Comparison of ENCODE assay signal across 14 mouse cellular contexts in genomic region chr4:62809048-62809447, GRCm38 (mm10).
"Had no signal": no experiment of that assay in that cellular context is flagged by ENCODE, and none has a peak within 500 bp of the region (broad histone marks: within the 10 kb centered on the region; RNA-seq: fewer than 3 reads in every experiment).

No protein-coding gene starts in this region.

- H3K36me3 ChIP-seq: kidney, embryonic 15.5 days; liver, embryonic 13.5 days had no signal

- DNase-seq: kidney, postnatal 10 days; kidney, postnatal 36 days; layer of hippocampus, postnatal 36 days; liver, embryonic 13.5 days; lung, adult 2 months; lung, postnatal 14 days; lung, postnatal 4 days; midbrain, embryonic 14.5 days; thymus, adult 2 months; thymus, postnatal 14 days had no signal

- H3K9ac ChIP-seq: kidney, embryonic 15.5 days; liver, embryonic 13.5 days had no signal

- H3K27ac ChIP-seq: kidney, embryonic 15.5 days; left cerebral cortex, adult 2 months; liver, embryonic 13.5 days; stomach, postnatal 0 days had no signal

- H3K4me3 ChIP-seq: kidney, embryonic 15.5 days; left cerebral cortex, adult 2 months; liver, embryonic 13.5 days had no signal

- H3K9me3 ChIP-seq: kidney, embryonic 15.5 days; liver, embryonic 13.5 days had no signal

- H3K27me3 ChIP-seq: kidney, embryonic 15.5 days; liver, embryonic 13.5 days had no signal

- H3K4me2 ChIP-seq: kidney, embryonic 15.5 days; liver, embryonic 13.5 days; midbrain, embryonic 11.5 days had no signal
